Mouse (Mus musculus): ENCODE data around the gene Duox1. TPM values are rescaled to one million over a fixed set of nuclear protein-coding genes. Genes with fewer than 3 reads are reported as not detected.

The Duox1 gene
- polyA plus RNA-seq, 1 experiment from 2014 or later = 0.05 TPM

GRCm38 (mm10) chr2:122347257-122347656 lies 31.8 kb downstream of the Duox1 start:
- Histone ChIP-seq H3K9me3 (ENCODE audit: control insufficient read depth, low read length) (no peaks in the 10 kb centered on the region), H3K4me3 (ENCODE audit: low read depth, low read length) (no peak overlapping the region), H3K36me3 (ENCODE audit: control insufficient read depth, insufficient read depth, low read length) (0 out of 2 replicates have a peak, but pooled peaks cover 8% of the 10 kb centered on the region), H3K9ac (ENCODE audit: low read length) (no peak overlapping the region), H3K4me2 (ENCODE audit: low read length) (no peak overlapping the region), H3K27me3 (replicated peaks; ENCODE audit: control insufficient read depth, insufficient read depth, low read length) (no peaks in the 10 kb centered on the region), H3K4me1 (replicated peaks; ENCODE audit: control insufficient read depth, insufficient read depth, low read length) (peaks cover 14% of the 10 kb centered on the region), H3K27ac (ENCODE audit: low read depth) (no peak overlapping the region)
- ATAC-seq (replicated peaks; ENCODE audit: low FRiP score, low TSS enrichment, low read depth) = no peak
- no peak for DNase-seq (ENCODE audit: low spot score)
- WGBS = 88% methylated on average over 3 of the region's 3 CpGs

- Histone ChIP-seq H3K9ac (ENCODE audit: low read length) (peak overlapping the region; percentile 64), H3K36me3 (ENCODE audit: control insufficient read depth, insufficient read depth, low read length) (peaks cover 14% of the 10 kb centered on the region; the same call in 1 of the 2 replicates), H3K9me3 (ENCODE audit: control insufficient read depth, low read length) (no peaks in the 10 kb centered on the region), H3K27me3 (replicated peaks; ENCODE audit: control insufficient read depth, insufficient read depth, low read length) (no peaks in the 10 kb centered on the region), H3K4me1 (replicated peaks; ENCODE audit: control insufficient read depth, insufficient read depth, low read length) (peaks cover 14% of the 10 kb centered on the region), H3K4me2 (ENCODE audit: low read length) (peak overlapping the region; percentile 81), H3K27ac (ENCODE audit: low read depth) (peak overlapping the region; percentile 94), H3K4me3 (ENCODE audit: low read depth, low read length) (peak overlapping the region; percentile 52)
- WGBS = 0% methylated on average over 55 of the region's 63 CpGs
- ATAC-seq (replicated peaks; ENCODE audit: low FRiP score, low TSS enrichment, low read depth) = peak; percentile 87
- DNase-seq (ENCODE audit: low spot score) = peak; percentile 95
Observed at GRCm38 (mm10) chr2:122348531-122349131, 33.2 kb downstream of the Duox1 start.

- WGBS = 12% methylated on average over 14 of the region's 14 CpGs
- peaks cover 14% of the 10 kb centered on the region for H3K4me1 ChIP-seq (replicated peaks; ENCODE audit: control insufficient read depth, insufficient read depth, low read length)
- H3K27me3 ChIP-seq (replicated peaks; ENCODE audit: control insufficient read depth, insufficient read depth, low read length) = no peaks in the 10 kb centered on the region
- peak overlapping the region; percentile 64 for H3K9ac ChIP-seq (ENCODE audit: low read length)
- H3K36me3 ChIP-seq (ENCODE audit: control insufficient read depth, insufficient read depth, low read length) = peaks cover 18% of the 10 kb centered on the region; the same call in 1 of the 2 replicates
- peak overlapping the region; percentile 94 for H3K27ac ChIP-seq (ENCODE audit: low read depth)
- H3K9me3 ChIP-seq (ENCODE audit: control insufficient read depth, low read length) = no peaks in the 10 kb centered on the region
- H3K4me2 ChIP-seq (ENCODE audit: low read length) = peak overlapping the region; percentile 81
- DNase-seq (ENCODE audit: low spot score) (no peak), ATAC-seq (replicated peaks; ENCODE audit: low FRiP score, low TSS enrichment, low read depth) (peak; percentile 33)
- H3K4me3 ChIP-seq (ENCODE audit: low read depth, low read length) = peak overlapping the region; percentile 52
Observed at GRCm38 (mm10) chr2:122349136-122349785, 33.8 kb downstream of the Duox1 start.

- no peak for ATAC-seq (replicated peaks; ENCODE audit: low FRiP score, low TSS enrichment, low read depth)
Observed at GRCm38 (mm10) chr2:122351156-122351930, 35.9 kb downstream of the Duox1 start.

GRCm38 (mm10) chr2:122351931-122352329 lies 36.5 kb downstream of the Duox1 start:
- H3K9ac ChIP-seq (ENCODE audit: low read length) = no peak overlapping the region
- 74% methylated on average over 4 of the region's 4 CpGs for WGBS

More at GRCm38 (mm10) chr2:122351156-122351930, 35.9 kb downstream of the Duox1 start:
- peaks cover 14% of the 10 kb centered on the region for H3K4me1 ChIP-seq (replicated peaks; ENCODE audit: control insufficient read depth, insufficient read depth, low read length)
- no peak overlapping the region for H3K4me3 ChIP-seq (ENCODE audit: low read depth, low read length)
- no peak for DNase-seq (ENCODE audit: low spot score)
- no peaks in the 10 kb centered on the region for H3K27me3 ChIP-seq (replicated peaks; ENCODE audit: control insufficient read depth, insufficient read depth, low read length)
- WGBS = 73% methylated on average over 5 of the region's 5 CpGs
- H3K9me3 ChIP-seq (ENCODE audit: control insufficient read depth, low read length) = no peaks in the 10 kb centered on the region
- H3K4me2 ChIP-seq (ENCODE audit: low read length) = no peak overlapping the region
- no peak overlapping the region for H3K9ac ChIP-seq (ENCODE audit: low read length)
- peaks cover 30% of the 10 kb centered on the region; the same call in 1 of the 2 replicates for H3K36me3 ChIP-seq (ENCODE audit: control insufficient read depth, insufficient read depth, low read length)
- H3K27ac ChIP-seq (ENCODE audit: low read depth) = no peak overlapping the region; the same call in 1 of the 2 replicates

GRCm38 (mm10) chr2:122352992-122353391 lies 37.5 kb downstream of the Duox1 start:
- no peak for DNase-seq (ENCODE audit: low spot score)
- H3K27ac ChIP-seq (ENCODE audit: low read depth) = no peak overlapping the region

More at GRCm38 (mm10) chr2:122351931-122352329, 36.5 kb downstream of the Duox1 start:
- H3K27me3 ChIP-seq (replicated peaks; ENCODE audit: control insufficient read depth, insufficient read depth, low read length) = no peaks in the 10 kb centered on the region
- H3K36me3 ChIP-seq (ENCODE audit: control insufficient read depth, insufficient read depth, low read length) = peaks cover 33% of the 10 kb centered on the region; the same call in 1 of the 2 replicates
- H3K4me1 ChIP-seq (replicated peaks; ENCODE audit: control insufficient read depth, insufficient read depth, low read length) = peaks cover 14% of the 10 kb centered on the region
- H3K27ac ChIP-seq (ENCODE audit: low read depth) = no peak overlapping the region; the same call in 1 of the 2 replicates
- H3K4me2 ChIP-seq (ENCODE audit: low read length) = no peak overlapping the region
- ATAC-seq (replicated peaks; ENCODE audit: low FRiP score, low TSS enrichment, low read depth) (no peak), DNase-seq (ENCODE audit: low spot score) (no peak)
- H3K9me3 ChIP-seq (ENCODE audit: control insufficient read depth, low read length) = no peaks in the 10 kb centered on the region
- H3K4me3 ChIP-seq (ENCODE audit: low read depth, low read length) = no peak overlapping the region

GRCm38 (mm10) chr2:122353765-122354164 lies 38.3 kb downstream of the Duox1 start:
- Histone ChIP-seq H3K4me1 (replicated peaks; ENCODE audit: control insufficient read depth, insufficient read depth, low read length) (peaks cover 8% of the 10 kb centered on the region), H3K9ac (ENCODE audit: low read length) (no peak overlapping the region), H3K4me3 (ENCODE audit: low read depth, low read length) (no peak overlapping the region), H3K27me3 (replicated peaks; ENCODE audit: control insufficient read depth, insufficient read depth, low read length) (no peaks in the 10 kb centered on the region), H3K36me3 (ENCODE audit: control insufficient read depth, insufficient read depth, low read length) (peaks cover 37% of the 10 kb centered on the region; the same call in 1 of the 2 replicates), H3K4me2 (ENCODE audit: low read length) (no peak overlapping the region), H3K27ac (ENCODE audit: low read depth) (no peak overlapping the region), H3K9me3 (ENCODE audit: control insufficient read depth, low read length) (no peaks in the 10 kb centered on the region)
- DNase-seq (ENCODE audit: low spot score) (no peak), ATAC-seq (replicated peaks; ENCODE audit: low FRiP score, low TSS enrichment, low read depth) (no peak)
- 81% methylated on average over 8 of the region's 8 CpGs for whole genome bisulfite sequencing

More at GRCm38 (mm10) chr2:122352992-122353391, 37.5 kb downstream of the Duox1 start:
- Histone ChIP-seq H3K9me3 (ENCODE audit: control insufficient read depth, low read length) (no peaks in the 10 kb centered on the region), H3K9ac (ENCODE audit: low read length) (no peak overlapping the region), H3K4me3 (ENCODE audit: low read depth, low read length) (no peak overlapping the region), H3K4me2 (ENCODE audit: low read length) (no peak overlapping the region), H3K27me3 (replicated peaks; ENCODE audit: control insufficient read depth, insufficient read depth, low read length) (no peaks in the 10 kb centered on the region), H3K4me1 (replicated peaks; ENCODE audit: control insufficient read depth, insufficient read depth, low read length) (peaks cover 10% of the 10 kb centered on the region), H3K36me3 (ENCODE audit: control insufficient read depth, insufficient read depth, low read length) (peaks cover 37% of the 10 kb centered on the region; the same call in 1 of the 2 replicates)
- ATAC-seq (replicated peaks; ENCODE audit: low FRiP score, low TSS enrichment, low read depth) = no peak
- 67% methylated on average over 6 of the region's 6 CpGs for WGBS

GRCm38 (mm10) chr2:122354191-122354929 lies 38.9 kb downstream of the Duox1 start:
- H3K4me3 ChIP-seq (ENCODE audit: low read depth, low read length) = no peak overlapping the region
- no peak overlapping the region for H3K9ac ChIP-seq (ENCODE audit: low read length)
- WGBS = 72% methylated on average over 12 of the region's 12 CpGs
- peaks cover 43% of the 10 kb centered on the region; the same call in 1 of the 2 replicates for H3K36me3 ChIP-seq (ENCODE audit: control insufficient read depth, insufficient read depth, low read length)
- no peak overlapping the region for H3K27ac ChIP-seq (ENCODE audit: low read depth)
- ATAC-seq (replicated peaks; ENCODE audit: low FRiP score, low TSS enrichment, low read depth) (no peak), DNase-seq (ENCODE audit: low spot score) (no peak)
- no peaks in the 10 kb centered on the region for H3K9me3 ChIP-seq (ENCODE audit: control insufficient read depth, low read length)
- H3K27me3 ChIP-seq (replicated peaks; ENCODE audit: control insufficient read depth, insufficient read depth, low read length) = no peaks in the 10 kb centered on the region
- no peak overlapping the region for H3K4me2 ChIP-seq (ENCODE audit: low read length)
- peaks cover 4% of the 10 kb centered on the region; the same call in 1 of the 2 replicates for H3K4me1 ChIP-seq (replicated peaks; ENCODE audit: control insufficient read depth, insufficient read depth, low read length)
